Mouse (Mus musculus): Measurements from ENCODE around the gene Prss56. TPM values are rescaled to one million over a fixed set of nuclear protein-coding genes. Genes with fewer than 3 reads are reported as not detected.

Gene Prss56
- polyA plus RNA-seq, 1 experiment from 2014 or later, result 0.32 TPM

- Histone ChIP-seq H3K4me1 (ENCODE audit: control insufficient read depth, insufficient read depth, low read length) (peaks cover 39% of the 10 kb centered on the region), H3K4me2 (ENCODE audit: low read length) (no peak overlapping the region), H3K27me3 (ENCODE audit: control insufficient read depth, insufficient read depth, low read length) (no peaks in the 10 kb centered on the region), H3K36me3 (ENCODE audit: control insufficient read depth, insufficient read depth, low read length) (no peaks in the 10 kb centered on the region), H3K4me3 (replicated peaks; ENCODE audit: low read depth, low read length) (no peak overlapping the region), H3K27ac (replicated peaks; ENCODE audit: low read depth, low read length) (no peak overlapping the region), H3K9me3 (ENCODE audit: control insufficient read depth, low read length) (no peaks in the 10 kb centered on the region), H3K9ac (replicated peaks; ENCODE audit: low read length) (no peak overlapping the region)
- 23% methylated on average over 28 of the region's 28 CpGs for WGBS
- DNase-seq (peak; percentile 83), ATAC-seq (ENCODE audit: low FRiP score, low TSS enrichment) (no peak)
Observed at GRCm38 (mm10) chr1:87174006-87174955, 8.8 kb upstream of the Prss56 start.

- peaks cover 25% of the 10 kb centered on the region for H3K4me1 ChIP-seq (ENCODE audit: control insufficient read depth, insufficient read depth, low read length)
- 4% methylated on average over 11 of the region's 11 CpGs for WGBS
- H3K4me3 ChIP-seq (replicated peaks; ENCODE audit: low read depth, low read length), result no peak overlapping the region
- no peak overlapping the region; the same call in 1 of the 2 replicates for H3K9ac ChIP-seq (replicated peaks; ENCODE audit: low read length)
- H3K27me3 ChIP-seq (ENCODE audit: control insufficient read depth, insufficient read depth, low read length), result no peaks in the 10 kb centered on the region
- H3K36me3 ChIP-seq (ENCODE audit: control insufficient read depth, insufficient read depth, low read length), result no peaks in the 10 kb centered on the region
- peak; percentile 83 for ATAC-seq (ENCODE audit: low FRiP score, low TSS enrichment)
- no peak overlapping the region for H3K27ac ChIP-seq (replicated peaks; ENCODE audit: low read depth, low read length)
- H3K9me3 ChIP-seq (ENCODE audit: control insufficient read depth, low read length), result no peaks in the 10 kb centered on the region
- peak overlapping the region; percentile 21; the same call in 1 of the 2 replicates for H3K4me2 ChIP-seq (ENCODE audit: low read length)
- peak; percentile 88 for DNase-seq
Observed at GRCm38 (mm10) chr1:87175852-87176292, 7.2 kb upstream of the Prss56 start.

GRCm38 (mm10) chr1:87180896-87181295 is 2.2 kb upstream of the Prss56 start:
- Histone ChIP-seq H3K27me3 (ENCODE audit: control insufficient read depth, insufficient read depth, low read length) (peaks cover 22% of the 10 kb centered on the region), H3K4me1 (ENCODE audit: control insufficient read depth, insufficient read depth, low read length) (peaks cover 8% of the 10 kb centered on the region; the same call in 1 of the 2 replicates), H3K9me3 (ENCODE audit: control insufficient read depth, low read length) (no peaks in the 10 kb centered on the region), H3K9ac (replicated peaks; ENCODE audit: low read length) (no peak overlapping the region), H3K36me3 (ENCODE audit: control insufficient read depth, insufficient read depth, low read length) (no peaks in the 10 kb centered on the region), H3K4me3 (replicated peaks; ENCODE audit: low read depth, low read length) (no peak overlapping the region), H3K27ac (replicated peaks; ENCODE audit: low read depth, low read length) (no peak overlapping the region), H3K4me2 (ENCODE audit: low read length) (no peak overlapping the region)
- ATAC-seq (ENCODE audit: low FRiP score, low TSS enrichment) (no peak), DNase-seq (no peak)
- WGBS, result 60% methylated on average over 5 of the region's 5 CpGs

- Histone ChIP-seq H3K4me1 (ENCODE audit: control insufficient read depth, insufficient read depth, low read length) (peaks cover 3% of the 10 kb centered on the region; the same call in 1 of the 2 replicates), H3K9me3 (ENCODE audit: control insufficient read depth, low read length) (no peaks in the 10 kb centered on the region), H3K27me3 (ENCODE audit: control insufficient read depth, insufficient read depth, low read length) (peaks cover 33% of the 10 kb centered on the region), H3K27ac (replicated peaks; ENCODE audit: low read depth, low read length) (no peak overlapping the region), H3K9ac (replicated peaks; ENCODE audit: low read length) (no peak overlapping the region), H3K4me2 (ENCODE audit: low read length) (peak overlapping the region; percentile 32; the same call in 1 of the 2 replicates), H3K4me3 (replicated peaks; ENCODE audit: low read depth, low read length) (no peak overlapping the region), H3K36me3 (ENCODE audit: control insufficient read depth, insufficient read depth, low read length) (no peaks in the 10 kb centered on the region)
- ATAC-seq (ENCODE audit: low FRiP score, low TSS enrichment) (no peak), DNase-seq (no peak)
- 32% methylated on average over 15 of the region's 15 CpGs for WGBS
Observed at GRCm38 (mm10) chr1:87183998-87184750, 1.1 kb downstream of the Prss56 start.

GRCm38 (mm10) chr1:87184751-87185139 is 1.6 kb downstream of the Prss56 start:
- Histone ChIP-seq H3K9me3 (ENCODE audit: control insufficient read depth, low read length) (no peaks in the 10 kb centered on the region), H3K4me3 (replicated peaks; ENCODE audit: low read depth, low read length) (no peak overlapping the region), H3K36me3 (ENCODE audit: control insufficient read depth, insufficient read depth, low read length) (no peaks in the 10 kb centered on the region), H3K4me1 (ENCODE audit: control insufficient read depth, insufficient read depth, low read length) (peaks cover 3% of the 10 kb centered on the region; the same call in 1 of the 2 replicates), H3K27me3 (ENCODE audit: control insufficient read depth, insufficient read depth, low read length) (peaks cover 33% of the 10 kb centered on the region), H3K4me2 (ENCODE audit: low read length) (peak overlapping the region; percentile 32; the same call in 1 of the 2 replicates), H3K27ac (replicated peaks; ENCODE audit: low read depth, low read length) (no peak overlapping the region), H3K9ac (replicated peaks; ENCODE audit: low read length) (no peak overlapping the region)
- ATAC-seq (ENCODE audit: low FRiP score, low TSS enrichment) (0 out of 2 replicates have a peak, but pooled peaks have one; percentile 19), DNase-seq (peak; percentile 84)
- 8% methylated on average over 20 of the region's 20 CpGs for WGBS

- no peaks in the 10 kb centered on the region for H3K36me3 ChIP-seq (ENCODE audit: control insufficient read depth, insufficient read depth, low read length)
- no peak overlapping the region for H3K4me3 ChIP-seq (replicated peaks; ENCODE audit: low read depth, low read length)
- 10% methylated on average over 13 of the region's 13 CpGs for WGBS
- H3K27ac ChIP-seq (replicated peaks; ENCODE audit: low read depth, low read length), result no peak overlapping the region
- no peak overlapping the region for H3K9ac ChIP-seq (replicated peaks; ENCODE audit: low read length)
- no peaks in the 10 kb centered on the region for H3K9me3 ChIP-seq (ENCODE audit: control insufficient read depth, low read length)
- no peak overlapping the region for H3K4me2 ChIP-seq (ENCODE audit: low read length)
- no peak for DNase-seq
- ATAC-seq (ENCODE audit: low FRiP score, low TSS enrichment), result no peak
- H3K4me1 ChIP-seq (ENCODE audit: control insufficient read depth, insufficient read depth, low read length), result peaks cover 3% of the 10 kb centered on the region; the same call in 1 of the 2 replicates
- peaks cover 33% of the 10 kb centered on the region for H3K27me3 ChIP-seq (ENCODE audit: control insufficient read depth, insufficient read depth, low read length)
Observed at GRCm38 (mm10) chr1:87185526-87185925, 2.4 kb downstream of the Prss56 start.

- peak overlapping the region; percentile 76 for H3K4me2 ChIP-seq (ENCODE audit: low read length)
- peaks cover 3% of the 10 kb centered on the region; the same call in 1 of the 2 replicates for H3K4me1 ChIP-seq (ENCODE audit: control insufficient read depth, insufficient read depth, low read length)
- WGBS, result 1% methylated on average over 54 of the region's 54 CpGs
- DNase-seq (peak; percentile 45), ATAC-seq (ENCODE audit: low FRiP score, low TSS enrichment) (peak; percentile 49; the same call in 1 of the 2 replicates)
- H3K36me3 ChIP-seq (ENCODE audit: control insufficient read depth, insufficient read depth, low read length), result no peaks in the 10 kb centered on the region
- H3K9ac ChIP-seq (replicated peaks; ENCODE audit: low read length), result peak overlapping the region; percentile 39
- H3K27ac ChIP-seq (replicated peaks; ENCODE audit: low read depth, low read length), result no peak overlapping the region
- H3K4me3 ChIP-seq (replicated peaks; ENCODE audit: low read depth, low read length), result peak overlapping the region; percentile 46
- H3K27me3 ChIP-seq (ENCODE audit: control insufficient read depth, insufficient read depth, low read length), result peaks cover 33% of the 10 kb centered on the region
- H3K9me3 ChIP-seq (ENCODE audit: control insufficient read depth, low read length), result no peaks in the 10 kb centered on the region
Observed at GRCm38 (mm10) chr1:87186261-87187036, 3.3 kb downstream of the Prss56 start.

GRCm38 (mm10) chr1:87187037-87187355 is 3.9 kb downstream of the Prss56 start:
- peak; percentile 35; the same call in 1 of the 2 replicates for ATAC-seq (ENCODE audit: low FRiP score, low TSS enrichment)
- H3K9ac ChIP-seq (replicated peaks; ENCODE audit: low read length), result peak overlapping the region; percentile 39
- H3K27ac ChIP-seq (replicated peaks; ENCODE audit: low read depth, low read length), result no peak overlapping the region
- peak; percentile 93 for DNase-seq
- peak overlapping the region; percentile 46 for H3K4me3 ChIP-seq (replicated peaks; ENCODE audit: low read depth, low read length)
- no peaks in the 10 kb centered on the region for H3K9me3 ChIP-seq (ENCODE audit: control insufficient read depth, low read length)
- peaks cover 33% of the 10 kb centered on the region for H3K27me3 ChIP-seq (ENCODE audit: control insufficient read depth, insufficient read depth, low read length)
- H3K4me1 ChIP-seq (ENCODE audit: control insufficient read depth, insufficient read depth, low read length), result peaks cover 3% of the 10 kb centered on the region; the same call in 1 of the 2 replicates
- H3K4me2 ChIP-seq (ENCODE audit: low read length), result peak overlapping the region; percentile 76
- WGBS, result under 1% methylated on average over 15 of the region's 15 CpGs
- H3K36me3 ChIP-seq (ENCODE audit: control insufficient read depth, insufficient read depth, low read length), result no peaks in the 10 kb centered on the region
